Mouse (Mus musculus): ENCODE data around the gene Krtap10-4. TPM values are rescaled to one million over a fixed set of nuclear protein-coding genes. Genes with fewer than 3 reads are reported as not detected.
"Not testable (repeated sequence)": the region's sequence is repeated elsewhere in the genome, so short reads cannot be mapped to it uniquely, and the experiment has no call there.

The Krtap10-4 gene
- total and polyA plus RNA-seq, 3 experiments = not detected

- TF ChIP-seq NRF1 (IDR thresholded peaks at IDR 0.05; ENCODE audit: insufficient read depth, low read depth, low read length, poor library complexity, severe bottlenecking) (no peak), MXI1 (IDR thresholded peaks at IDR 0.05; ENCODE audit: low read depth, low read length) (no peak), ZNF384 (IDR thresholded peaks at IDR 0.05; ENCODE audit: low read depth, low read length) (no peak), TBP (IDR thresholded peaks at IDR 0.05; ENCODE audit: low read depth, low read length) (no peak)
These were observed 22.8 kb downstream of the Krtap10-4 start (continued) for GRCm38 (mm10) chr10:77804095-77804494.

GRCm38 (mm10) chr10:77798921-77799508 is 27.9 kb downstream of the Krtap10-4 start, which contains the start of gene Gm19668:
TSS of gene Gm19668 (minus strand) at chr10:77799133.
- no peak for DNase-seq (ENCODE audit: low read depth, low spot score)
- Histone ChIP-seq H3K9me3 (replicated peaks; ENCODE audit: insufficient read depth, low read length) (no peaks in the 10 kb centered on the region), H3K36me3 (ENCODE audit: control insufficient read depth in 1 of 2, insufficient read depth in 2 of 2, low read length in 2 of 2) (no peaks in the 10 kb centered on the region), H3K27me3 (ENCODE audit: control insufficient read depth in 1 of 2, insufficient read depth in 2 of 2, low read length in 2 of 2) (peaks cover 5 to 8% of the 10 kb centered on the region in 2 experiments), H3K27ac (ENCODE audit: control insufficient read depth, low read depth, low read length) (no peak within 1 kb of the TSS), H3K9ac (ENCODE audit: control insufficient read depth, low read depth, low read length, poor library complexity, severe bottlenecking) (no peak within 1 kb of the TSS), H3K4me3 (ENCODE audit: control insufficient read depth in 1 of 2, insufficient read depth in 1 of 2, low read depth in 2 of 2, low read length in 2 of 2) (no peak within 1 kb of the TSS), H3K79me2 (ENCODE audit: control insufficient read depth, insufficient read depth, low read length, poor library complexity) (no peaks in the 10 kb centered on the region), H3K4me1 (ENCODE audit: control insufficient read depth in 1 of 2, insufficient read depth in 2 of 2, low read length in 2 of 2) (no peaks in the 10 kb centered on the region)
- no peak for TF ChIP-seq ETS1 (IDR thresholded peaks at IDR 0.05; ENCODE audit: low read depth, low read length)

DNA sequence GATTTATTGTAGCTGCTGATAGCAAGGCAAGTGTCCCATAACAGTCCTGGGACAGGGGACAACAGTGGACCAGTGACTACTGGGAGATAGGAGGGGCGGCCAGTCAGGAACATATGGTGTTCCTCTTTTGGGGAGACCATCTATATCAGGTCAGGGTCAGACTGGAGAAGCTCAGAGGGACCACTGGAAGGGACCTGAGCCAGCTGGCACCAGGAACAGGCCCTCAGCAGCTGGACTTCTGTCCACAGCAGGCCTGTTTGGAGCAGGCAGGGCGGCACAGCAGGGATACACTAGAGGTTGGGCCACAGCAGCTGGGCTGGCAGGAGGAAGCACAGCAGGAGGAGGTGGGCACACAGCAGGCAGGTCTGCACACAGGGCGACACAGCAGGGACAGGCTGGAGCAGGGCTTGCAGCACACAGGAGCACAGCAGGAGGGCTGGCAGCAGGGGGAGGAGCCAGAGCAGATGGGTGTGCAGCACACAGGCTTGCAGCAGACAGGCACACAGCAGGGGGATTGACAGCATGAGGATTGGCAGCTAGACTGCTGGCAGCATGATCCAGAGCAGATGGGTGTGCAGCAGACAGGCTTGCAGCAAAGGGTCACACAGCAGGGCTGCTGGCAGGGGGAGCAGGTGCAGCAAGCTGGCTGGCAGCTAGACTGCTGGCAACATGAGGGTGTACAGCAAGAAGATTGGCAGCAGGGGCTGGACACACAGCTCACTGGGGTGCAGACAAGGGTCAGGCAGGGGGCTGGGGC is 28.6 kb downstream of the Krtap10-4 start:
- H3K4me3 ChIP-seq (ENCODE audit: control insufficient read depth in 1 of 2, insufficient read depth in 1 of 2, low read depth in 2 of 2, low read length in 2 of 2); H3K9ac ChIP-seq (ENCODE audit: control insufficient read depth, low read depth, low read length, poor library complexity, severe bottlenecking); H3K27me3 ChIP-seq (ENCODE audit: control insufficient read depth in 1 of 2, insufficient read depth in 2 of 2, low read length in 2 of 2); H3K27ac ChIP-seq (ENCODE audit: control insufficient read depth, low read depth, low read length); H3K36me3 ChIP-seq (ENCODE audit: control insufficient read depth in 1 of 2, insufficient read depth in 2 of 2, low read length in 2 of 2); H3K79me2 ChIP-seq (ENCODE audit: control insufficient read depth, insufficient read depth, low read length, poor library complexity); DNase-seq (ENCODE audit: low read depth, low spot score); H3K4me1 ChIP-seq (ENCODE audit: control insufficient read depth in 1 of 2, insufficient read depth in 2 of 2, low read length in 2 of 2); H3K9me3 ChIP-seq (replicated peaks; ENCODE audit: insufficient read depth, low read length): not testable (repeated sequence)

- Histone ChIP-seq H3K9me3 (replicated peaks; ENCODE audit: insufficient read depth, low read length) (no peaks in the 10 kb centered on the region), H3K4me3 (ENCODE audit: control insufficient read depth in 1 of 2, insufficient read depth in 1 of 2, low read depth in 2 of 2, low read length in 2 of 2) (no peak overlapping the region), H3K79me2 (ENCODE audit: control insufficient read depth, insufficient read depth, low read length, poor library complexity) (no peaks in the 10 kb centered on the region), H3K4me1 (ENCODE audit: control insufficient read depth in 1 of 2, insufficient read depth in 2 of 2, low read length in 2 of 2) (no peaks in the 10 kb centered on the region), H3K9ac (ENCODE audit: control insufficient read depth, low read depth, low read length, poor library complexity, severe bottlenecking) (no peak overlapping the region), H3K27ac (ENCODE audit: control insufficient read depth, low read depth, low read length) (no peak overlapping the region), H3K36me3 (ENCODE audit: control insufficient read depth in 1 of 2, insufficient read depth in 2 of 2, low read length in 2 of 2) (no peaks in the 10 kb centered on the region), H3K27me3 (ENCODE audit: control insufficient read depth in 1 of 2, insufficient read depth in 2 of 2, low read length in 2 of 2) (peaks cover 0 to 6% of the 10 kb centered on the region in 2 experiments)
- DNase-seq (ENCODE audit: low read depth, low spot score) = no peak
- TF ChIP-seq ZNF384 (IDR thresholded peaks at IDR 0.05; ENCODE audit: low read depth, low read length) = no peak
- TF ChIP-seq SMC3 (IDR thresholded peaks at IDR 0.05; ENCODE audit: low read depth, low read length) = no peak
- TF ChIP-seq TCF12 (IDR thresholded peaks at IDR 0.05; ENCODE audit: low read depth, low read length) = no peak
- TF ChIP-seq POLR2A (IDR thresholded peaks at IDR 0.05; ENCODE audit: control insufficient read depth in 1 of 2, insufficient read depth in 1 of 2, low read depth in 1 of 2, low read length in 2 of 2, poor library complexity in 1 of 2) = no peak
- no peak for TF ChIP-seq TAL1 (IDR thresholded peaks at IDR 0.05; ENCODE audit: low read length)
- no peak for TF ChIP-seq UBTF (IDR thresholded peaks at IDR 0.05; ENCODE audit: borderline replicate concordance, insufficient read depth, low read depth, low read length)
These were observed 29.2 kb downstream of the Krtap10-4 start for GRCm38 (mm10) chr10:77797677-77798076.

All from MEL (cell line).